Mouse (Mus musculus): ENCODE data around the gene Wfdc5. TPM values are rescaled to one million over a fixed set of nuclear protein-coding genes. Genes with fewer than 3 reads are reported as not detected.

The Wfdc5 gene
- polyA plus RNA-seq, 1 experiment from 2014 or later = 2.6 TPM

Other genes with a start within 250 kb of the Wfdc5 start
- 288 and 295 TPM in 2 replicates for gene Ywhab, start 187.8 kb downstream of the Wfdc5 start, polyA plus RNA-seq (2015; fragmentation: Nextera tagmentation; extraction: Ambion mirVana)
- 1.3 and 1.5 TPM in 2 replicates for gene Pabpc1l, start 157.3 kb downstream of the Wfdc5 start, polyA plus RNA-seq (2015; fragmentation: Nextera tagmentation; extraction: Ambion mirVana)
- 16.4 and 17.9 TPM in 2 replicates for gene Stk4, start 112.4 kb downstream of the Wfdc5 start, polyA plus RNA-seq (2015; fragmentation: Nextera tagmentation; extraction: Ambion mirVana)
- gene Tomm34, start 111.6 kb downstream of the Wfdc5 start, polyA plus RNA-seq (2015; fragmentation: Nextera tagmentation; extraction: Ambion mirVana) = 50.4 and 53.4 TPM in 2 replicates
- gene Kcns1, start 11.6 kb downstream of the Wfdc5 start, polyA plus RNA-seq (2015; fragmentation: Nextera tagmentation; extraction: Ambion mirVana) = 0.14 and 0.28 TPM in 2 replicates
- not detected in 2 replicates for gene Wfdc12, start 7.9 kb upstream of the Wfdc5 start, polyA plus RNA-seq (2015; fragmentation: Nextera tagmentation; extraction: Ambion mirVana)
- gene Wfdc15a, start 17.4 kb upstream of the Wfdc5 start, polyA plus RNA-seq (2015; fragmentation: Nextera tagmentation; extraction: Ambion mirVana) = not detected in 2 replicates
- 50.4 and 55.9 TPM in 2 replicates for gene Wfdc15b, start 38.9 kb upstream of the Wfdc5 start, polyA plus RNA-seq (2015; fragmentation: Nextera tagmentation; extraction: Ambion mirVana)
- gene Svs2, start 55.7 kb upstream of the Wfdc5 start, polyA plus RNA-seq (2015; fragmentation: Nextera tagmentation; extraction: Ambion mirVana) = not detected in 2 replicates
- not detected in 2 replicates for gene Svs3b, start 73.9 kb upstream of the Wfdc5 start, polyA plus RNA-seq (2015; fragmentation: Nextera tagmentation; extraction: Ambion mirVana)
- gene Svs4, start 95.7 kb upstream of the Wfdc5 start, polyA plus RNA-seq (2015; fragmentation: Nextera tagmentation; extraction: Ambion mirVana) = not detected in 2 replicates
- not detected in 2 replicates for gene Svs3a, start 106.5 kb upstream of the Wfdc5 start, polyA plus RNA-seq (2015; fragmentation: Nextera tagmentation; extraction: Ambion mirVana)
- not detected in 2 replicates for gene Svs6, start 134.0 kb upstream of the Wfdc5 start, polyA plus RNA-seq (2015; fragmentation: Nextera tagmentation; extraction: Ambion mirVana)
- not detected in 2 replicates for gene Svs5, start 150.0 kb upstream of the Wfdc5 start, polyA plus RNA-seq (2015; fragmentation: Nextera tagmentation; extraction: Ambion mirVana)
- 5.2 and 12.0 TPM in 2 replicates for gene Slpi, start 206.4 kb upstream of the Wfdc5 start, polyA plus RNA-seq (2015; fragmentation: Nextera tagmentation; extraction: Ambion mirVana)
- gene Rbpjl, start 220.4 kb upstream of the Wfdc5 start, polyA plus RNA-seq (2015; fragmentation: Nextera tagmentation; extraction: Ambion mirVana) = 49.2 and 72.3 TPM in 2 replicates
- gene Matn4, start 222.4 kb upstream of the Wfdc5 start, polyA plus RNA-seq (2015; fragmentation: Nextera tagmentation; extraction: Ambion mirVana) = 12.4 and 14.7 TPM in 2 replicates

Data from stomach, embryonic 15.5 days (tissue).